Mouse (Mus musculus) cortical plate, adult 2 months (tissue): ENCODE data around the gene Gm10521. TPM values are rescaled to one million over a fixed set of nuclear protein-coding genes. Genes with fewer than 3 reads are reported as not detected.

Experiments
- H3K27ac ChIP-seq: fragments of 200-500 bp; 2 replicates; pipeline ENCODE4 v1.5.1; 2012; ENCODE audit warnings: low read length, control low read depth, inconsistent platforms; ENCODE audit not compliant: insufficient read depth
- H3K4me1 ChIP-seq: fragments of 200-500 bp; 2 replicates; pipeline ENCODE4 v1.6.1; 2011; ENCODE audit warnings: low read length; ENCODE audit not compliant: control insufficient read depth, insufficient read depth
- H3K4me3 ChIP-seq: fragments of 200-500 bp; 2 replicates; pipeline ENCODE4 v1.5.1; 2011; ENCODE audit warnings: mild to moderate bottlenecking, low read length, control low read depth; ENCODE audit not compliant: insufficient read depth
- CTCF ChIP-seq: fragments of 200-500 bp; IDR thresholded peaks from 2 replicates; pipeline ENCODE4 v1.5.1; 2011; ENCODE audit warnings: mild to moderate bottlenecking, control low read depth, low read length; ENCODE audit not compliant: insufficient read depth; ENCODE audit errors: extremely low read depth
- POLR2A ChIP-seq: fragments of 200-500 bp; IDR thresholded peaks from 2 replicates; pipeline ENCODE4 v1.6.1; 2011; ENCODE audit warnings: mild to moderate bottlenecking, low read length, control low read depth; ENCODE audit not compliant: insufficient read depth; ENCODE audit errors: extremely low read depth
- polyA plus RNA-seq: library from polyadenylated mRNA; depleted of rRNA; stranded (reverse); fragments of >200 nt; gene quantifications from 2 replicates; pipeline ENCODE4 v1.2.3, GENCODE M21; 2012; rRNA removed

Gm10521 gene
- polyA plus RNA-seq, 1 experiment: 0.19 TPM

- TF ChIP-seq CTCF (no peak), POLR2A (no peak)
- H3K4me3 ChIP-seq: no peak overlapping the region
- no peak overlapping the region for H3K27ac ChIP-seq
- no peaks in the 10 kb centered on the region for H3K4me1 ChIP-seq
These were observed 51.1 kb downstream of the Gm10521 start for GRCm38 (mm10) chr1:171946447-171946995.

Other genes starting within 250 kb of the Gm10521 start
- gene Slamf7, start 242.6 kb upstream of the Gm10521 start, polyA plus RNA-seq: 0.02 and 0.06 TPM in 2 replicates
- gene Cd48, start 213.7 kb upstream of the Gm10521 start, polyA plus RNA-seq: 1.6 and 1.8 TPM in 2 replicates
- gene Slamf1, start 128.5 kb upstream of the Gm10521 start, polyA plus RNA-seq: 0.21 and 0.23 TPM in 2 replicates
- 2.4 and 2.7 TPM in 2 replicates for gene Cd84, start 56.0 kb upstream of the Gm10521 start, polyA plus RNA-seq
- 0.21 and 0.78 TPM in 2 replicates for gene Slamf6, start 21.9 kb downstream of the Gm10521 start, polyA plus RNA-seq
- gene Vangl2, start 132.8 kb downstream of the Gm10521 start, polyA plus RNA-seq: 7.5 and 8.7 TPM in 2 replicates
- gene Nhlh1, start 161.9 kb downstream of the Gm10521 start, polyA plus RNA-seq: 0.52 and 0.57 TPM in 2 replicates
- 104 and 105 TPM in 2 replicates for gene Copa, start 186.9 kb downstream of the Gm10521 start, polyA plus RNA-seq
- gene Ncstn, start 187.1 kb downstream of the Gm10521 start, polyA plus RNA-seq: 89.5 and 90.6 TPM in 2 replicates
- 85.8 and 87.6 TPM in 2 replicates for gene Pex19, start 231.1 kb downstream of the Gm10521 start, polyA plus RNA-seq